Mouse (Mus musculus) lung, postnatal 0 days (tissue): ENCODE data around the gene Car5a.

Experiments used
- CTCF ChIP-seq: IDR thresholded peaks from 2 replicates; pipeline ENCODE4 v1.5.1; 2016; ENCODE audit warnings: antibody characterized with exemption, mild to moderate bottlenecking
- EP300 ChIP-seq: IDR thresholded peaks from 2 replicates; pipeline ENCODE4 v1.6.1; 2016; ENCODE audit warnings: antibody characterized with exemption, mild to moderate bottlenecking, control low read depth

GRCm38 (mm10) chr8:121909148-121909541, 35.6 kb downstream of the Car5a start:
- TF ChIP-seq CTCF (no peak; the same call in 1 of the 2 replicates), EP300 (no peak)
